Mouse (Mus musculus): ENCODE measurements at regions not wholly inside any gene's neighbourhood (a gene's known extent, or its start where the extent isn't known, plus 50 kb on each side); places are given as distances from the start of the nearest gene placed in this dataset.

DNA sequence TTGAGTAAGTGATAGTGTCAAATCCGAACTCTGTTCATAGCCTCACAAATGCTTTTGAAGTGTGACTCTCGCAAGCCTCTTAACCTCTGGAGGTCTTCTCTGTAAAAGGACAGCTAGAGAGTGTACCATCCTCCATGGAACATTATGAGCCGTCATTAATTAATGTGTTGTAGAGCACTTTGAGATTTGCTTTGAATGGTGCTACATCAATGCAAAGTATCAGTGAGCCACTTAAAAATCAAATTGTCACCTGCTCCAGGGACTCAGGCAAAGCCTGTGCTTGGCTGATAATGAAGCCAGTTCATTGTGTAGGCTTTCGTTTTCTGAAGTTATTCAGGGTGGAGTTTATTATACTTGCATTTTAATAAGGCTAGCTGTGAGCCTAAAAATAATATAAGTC lies 801.8 kb upstream of the B3galt2 start:
- no peak for DNase-seq (ENCODE audit: low spot score)

DNA sequence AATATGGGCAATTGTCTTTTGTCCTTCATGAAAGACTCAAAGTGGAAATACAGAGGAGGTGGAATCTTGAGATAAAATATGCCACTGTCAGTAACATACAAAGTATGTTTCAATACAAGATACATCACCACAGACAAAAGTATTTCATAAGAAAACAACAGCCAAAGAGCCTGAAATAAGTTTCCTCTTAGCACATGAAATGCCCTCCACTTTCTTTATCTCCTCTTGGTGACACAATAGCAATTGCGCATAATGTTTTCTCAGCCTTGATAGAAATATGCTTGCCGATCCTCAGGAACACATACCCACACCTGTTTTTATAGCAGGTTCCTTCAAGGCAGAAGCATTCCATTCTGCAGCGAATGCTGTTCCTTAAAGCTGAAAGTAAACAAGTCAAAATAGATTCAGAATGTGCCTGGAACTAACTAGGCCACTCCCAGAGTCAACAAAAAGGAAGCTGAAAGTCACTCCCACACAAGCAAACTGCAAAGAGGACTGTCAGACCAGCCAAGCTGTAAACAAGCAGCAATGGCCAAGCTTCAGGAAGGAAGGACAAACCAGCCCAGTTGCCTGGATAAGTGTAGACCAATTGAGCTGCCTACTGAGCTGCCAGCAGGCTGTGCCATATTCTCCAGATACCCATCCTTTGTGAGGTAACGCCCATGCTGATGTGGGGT lies 773.3 kb upstream of the B3galt2 start:
- DNase-seq (ENCODE audit: low spot score), result no peak

DNA sequence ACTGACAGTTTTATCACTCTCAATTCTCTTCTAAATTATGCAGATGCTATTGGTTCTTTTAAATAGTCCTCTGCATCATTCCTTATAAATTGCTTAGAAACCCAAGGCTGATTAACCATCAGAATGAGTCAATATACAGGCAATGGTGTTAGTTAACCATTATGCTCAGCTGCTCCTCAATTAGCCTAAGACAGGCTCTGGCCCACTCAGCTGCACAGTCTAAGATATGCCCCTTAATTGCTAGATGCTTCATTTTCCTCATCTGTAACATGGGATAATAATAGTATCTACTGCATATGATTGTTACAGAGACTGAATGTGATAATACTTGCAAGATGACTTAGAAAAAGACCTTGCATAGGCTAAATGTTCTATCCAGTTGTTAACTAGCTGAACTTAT lies 748.6 kb upstream of the B3galt2 start:
- DNase-seq (ENCODE audit: low spot score), result no peak

GRCm38 (mm10) chr1:142893156-142893555 lies 747.3 kb upstream of the B3galt2 start:
- DNase-seq (ENCODE audit: low spot score), result no peak

- no peak for DNase-seq (ENCODE audit: low spot score)
Measured at GRCm38 (mm10) chr1:142894145-142894544, 746.3 kb upstream of the B3galt2 start.

DNA sequence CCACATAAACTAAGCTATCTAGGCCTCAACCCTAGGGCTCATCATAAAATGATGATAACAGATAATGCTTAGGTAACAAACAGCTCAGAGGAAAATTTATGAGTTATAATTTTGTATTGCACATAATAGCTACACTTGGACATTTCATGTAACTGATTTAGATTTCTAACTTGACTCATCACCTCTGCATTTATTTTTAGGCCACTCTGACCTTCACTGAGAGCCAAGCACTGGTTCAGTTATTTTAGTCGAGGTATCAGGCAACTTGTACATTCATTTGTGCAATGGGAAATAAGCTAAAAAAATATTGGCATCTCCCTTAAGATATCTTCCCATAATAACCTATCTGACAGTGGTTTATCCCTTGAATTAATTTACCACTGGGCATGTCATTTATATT lies 745.4 kb upstream of the B3galt2 start:
- no peak for DNase-seq (ENCODE audit: low spot score)

DNA sequence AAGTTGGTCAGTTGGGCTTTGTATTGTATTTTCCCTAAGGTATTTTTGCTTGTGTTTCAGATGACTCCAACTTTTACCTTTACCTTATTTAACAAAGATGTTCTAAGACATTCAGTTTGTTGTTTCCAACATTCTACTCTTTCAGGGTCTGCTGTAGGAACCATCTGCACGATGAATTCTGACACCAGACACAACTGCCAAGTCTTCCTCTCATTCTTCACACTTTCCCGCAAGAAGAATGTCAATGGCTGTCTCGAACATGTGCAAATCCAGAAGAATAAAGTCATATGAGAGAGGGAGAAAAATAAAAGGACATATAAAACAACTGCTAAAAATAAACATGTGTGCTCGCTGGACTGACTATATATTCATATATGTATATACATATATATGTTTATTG lies 730.6 kb upstream of the B3galt2 start:
- DNase-seq (ENCODE audit: low spot score), result no peak

GRCm38 (mm10) chr1:142956686-142957085 lies 683.8 kb upstream of the B3galt2 start:
- no peak for DNase-seq (ENCODE audit: low spot score)

GRCm38 (mm10) chr1:142971475-142971874 lies 669.0 kb upstream of the B3galt2 start:
- no peak for DNase-seq (ENCODE audit: low spot score)

DNA sequence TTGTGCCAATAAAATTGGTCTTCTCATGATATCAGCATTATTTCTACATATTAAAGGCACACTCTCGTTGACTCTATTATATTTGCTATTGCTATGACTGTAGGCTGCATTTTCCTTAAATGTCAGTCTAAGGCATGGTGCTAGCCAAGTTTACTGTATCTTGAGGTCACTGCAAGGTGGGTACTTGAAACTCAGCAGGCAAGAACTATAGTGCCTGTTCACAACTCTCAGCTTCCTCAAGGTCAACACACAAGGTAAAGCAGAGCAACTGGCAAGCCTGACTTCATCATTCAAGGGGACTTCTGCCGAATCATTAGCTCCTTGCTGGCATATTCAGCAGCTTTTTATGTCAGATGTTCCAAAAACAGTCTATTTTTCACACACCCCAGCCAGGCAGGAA lies 667.1 kb upstream of the B3galt2 start:
- no peak for DNase-seq (ENCODE audit: low spot score)

DNA sequence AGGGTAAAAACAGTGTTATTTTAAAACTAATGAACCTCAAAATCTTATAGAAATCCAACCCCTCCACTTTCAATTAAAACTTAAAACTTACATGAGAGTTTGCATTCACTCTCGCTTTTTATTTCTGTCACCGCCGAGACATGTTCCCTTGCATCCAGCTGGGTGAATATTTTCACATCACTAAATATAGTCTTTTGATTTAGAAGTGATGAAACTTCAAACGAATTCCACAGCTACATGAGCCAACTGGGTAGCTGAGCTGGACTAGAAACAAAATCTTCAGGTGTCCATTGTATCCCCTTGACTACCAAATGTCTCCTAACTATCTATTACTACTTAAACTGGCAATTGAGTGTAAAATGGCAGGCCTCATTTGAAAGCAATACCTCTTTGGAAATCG lies 657.5 kb upstream of the B3galt2 start:
- DNase-seq (ENCODE audit: low spot score), result no peak

DNA sequence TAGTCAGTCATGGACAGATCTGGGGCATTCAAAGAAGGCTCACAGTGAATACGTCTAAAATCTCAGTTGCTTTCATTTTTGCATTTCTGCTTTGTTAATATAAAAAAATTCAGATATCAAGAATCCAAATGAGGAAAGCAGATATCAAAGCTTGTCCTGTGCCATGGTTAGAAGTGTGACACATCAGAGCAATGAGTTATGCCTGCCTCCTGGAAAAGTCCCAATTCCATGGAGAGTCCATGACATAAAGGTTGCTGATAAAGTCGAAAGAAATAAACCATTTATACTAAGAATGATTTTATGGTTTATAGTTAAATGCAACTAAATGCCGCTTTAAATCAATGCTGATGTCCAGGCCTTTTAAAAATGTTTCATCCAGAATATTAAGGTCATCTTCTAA lies 656.8 kb upstream of the B3galt2 start:
- DNase-seq (ENCODE audit: low spot score), result no peak

DNA sequence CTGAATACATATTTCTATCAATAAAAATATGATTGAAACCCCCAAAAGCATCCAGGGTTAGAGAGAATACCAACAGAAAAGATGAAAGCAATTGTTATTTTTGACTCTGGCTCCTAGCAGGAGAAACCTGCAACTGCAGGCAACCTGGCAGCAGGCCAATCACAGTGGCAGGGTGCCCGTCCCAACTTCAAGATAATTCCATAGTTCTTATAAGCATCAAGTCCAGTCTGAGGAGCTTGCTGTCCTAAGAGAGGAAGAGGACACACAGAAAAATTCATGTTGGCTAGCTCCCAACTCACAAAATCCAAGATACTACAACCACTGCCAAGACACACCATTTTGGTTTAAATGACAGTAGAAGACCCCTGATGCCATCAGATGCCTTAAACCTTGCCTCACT lies 654.9 kb upstream of the B3galt2 start:
- no peak for DNase-seq (ENCODE audit: low spot score)

DNA sequence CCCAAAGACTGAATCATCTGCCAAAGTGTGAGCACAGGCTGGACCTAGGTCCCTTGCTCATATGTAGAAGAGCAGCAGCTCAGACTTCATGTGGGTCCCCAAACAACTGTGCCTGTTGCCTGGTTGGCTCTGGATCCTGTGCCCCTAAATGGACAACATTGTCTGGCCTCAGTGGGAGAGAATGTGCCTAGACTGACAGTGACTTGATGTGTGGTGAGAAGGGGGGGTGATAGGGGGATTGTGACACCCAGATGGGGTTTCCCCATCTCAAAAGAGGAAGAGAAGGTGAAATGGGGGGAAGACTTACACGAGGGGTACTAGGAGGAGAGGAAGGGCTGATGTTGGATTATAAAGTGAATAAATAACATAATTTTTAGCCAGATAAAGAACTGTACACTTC lies 640.2 kb upstream of the B3galt2 start:
- DNase-seq (ENCODE audit: low spot score), result no peak

DNA sequence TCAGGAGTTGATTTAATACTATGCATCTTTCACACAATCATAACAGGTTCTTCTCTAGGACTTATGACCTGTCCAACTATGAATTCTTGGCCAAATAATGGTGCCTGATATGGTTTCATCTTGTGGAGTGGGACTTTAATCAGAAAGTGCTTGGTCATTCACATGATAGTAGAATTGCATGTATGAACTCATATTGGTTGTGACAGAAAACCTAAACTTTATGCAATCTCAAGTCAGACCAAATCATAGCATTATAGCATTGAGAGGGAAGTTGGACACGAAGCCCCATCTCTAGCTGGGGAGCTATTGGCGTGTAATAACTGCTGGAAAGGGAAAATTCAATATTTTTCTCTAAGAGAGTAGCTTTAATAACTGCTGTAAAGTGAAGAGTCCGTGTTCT lies 639.4 kb upstream of the B3galt2 start:
- DNase-seq (ENCODE audit: low spot score), result no peak

GRCm38 (mm10) chr1:143006045-143006444 lies 634.4 kb upstream of the B3galt2 start:
- DNase-seq (ENCODE audit: low spot score), result no peak

DNA sequence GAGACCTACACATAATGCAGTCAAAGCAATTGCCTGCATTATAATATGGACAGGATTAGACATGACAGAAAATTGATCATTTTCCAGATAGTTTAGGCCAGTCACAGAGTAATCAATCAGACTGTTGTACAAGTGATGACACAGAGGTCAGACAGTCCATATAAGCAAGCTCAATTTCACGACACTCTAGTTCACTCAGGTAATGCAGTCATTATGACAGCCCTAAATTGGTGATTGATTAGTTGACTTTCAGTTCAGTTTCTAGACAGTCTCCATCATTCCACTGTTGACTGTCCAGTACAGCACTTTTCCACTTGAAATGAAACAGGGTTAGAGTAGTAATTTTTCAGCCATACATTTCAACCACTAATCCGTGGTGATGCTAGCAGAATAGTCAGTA lies 620.5 kb upstream of the B3galt2 start:
- DNase-seq (ENCODE audit: low spot score), result no peak

GRCm38 (mm10) chr1:143053161-143053560 lies 587.3 kb upstream of the B3galt2 start:
- no peak for DNase-seq (ENCODE audit: low spot score)

- DNase-seq (ENCODE audit: low spot score), result peak; percentile 17
Measured at GRCm38 (mm10) chr1:143053599-143053998, 586.9 kb upstream of the B3galt2 start.

- no peak for DNase-seq (ENCODE audit: low spot score)
Measured at GRCm38 (mm10) chr1:143054451-143055024, 585.9 kb upstream of the B3galt2 start.

GRCm38 (mm10) chr1:143060698-143061576 lies 579.5 kb upstream of the B3galt2 start:
- no peak for DNase-seq (ENCODE audit: low spot score)

- no peak for DNase-seq (ENCODE audit: low spot score)
Measured at GRCm38 (mm10) chr1:143065493-143065892, 575.0 kb upstream of the B3galt2 start.

GRCm38 (mm10) chr1:143071781-143072382 lies 568.6 kb upstream of the B3galt2 start:
- no peak for DNase-seq (ENCODE audit: low spot score)
